Mouse (Mus musculus) small intestine, adult 2 months (tissue): ENCODE data around the gene Gm28551. TPM values are rescaled to one million over a fixed set of nuclear protein-coding genes. Genes with fewer than 3 reads are reported as not detected.
"Not testable (repeated sequence)": the region's sequence is repeated elsewhere in the genome, so short reads cannot be mapped to it uniquely, and the experiment has no call there.

Experiments used
- H3K27ac ChIP-seq: fragments of 200-500 bp; 2 replicates; pipeline ENCODE4 v1.5.1; 2012; ENCODE audit warnings: low read depth, low read length, control low read depth, inconsistent platforms; ENCODE audit not compliant: insufficient read depth
- H3K27me3 ChIP-seq: fragments of 200-500 bp; 2 replicates; pipeline ENCODE4 v1.6.1; 2012; ENCODE audit warnings: mild to moderate bottlenecking, moderate library complexity, low read length, inconsistent platforms; ENCODE audit not compliant: control insufficient read depth, insufficient read depth
- H3K36me3 ChIP-seq: fragments of 200-500 bp; 2 replicates; pipeline ENCODE4 v1.6.1; 2012; ENCODE audit warnings: mild to moderate bottlenecking, low read length, control low read depth, inconsistent platforms; ENCODE audit not compliant: control insufficient read depth, insufficient read depth
- H3K4me1 ChIP-seq: fragments of 200-500 bp; 2 replicates; pipeline ENCODE4 v1.6.1; 2012; ENCODE audit warnings: low read length, inconsistent platforms, mixed read lengths; ENCODE audit not compliant: control insufficient read depth, insufficient read depth, insufficient read length
- H3K4me3 ChIP-seq: fragments of 200-500 bp; 2 replicates; pipeline ENCODE4 v1.5.1; 2012; ENCODE audit warnings: low read depth, mild to moderate bottlenecking, control low read depth, inconsistent platforms, low read length, moderate library complexity
- CTCF ChIP-seq: fragments of 200-500 bp; IDR thresholded peaks from 2 replicates; pipeline ENCODE4 v1.5.1; 2012; ENCODE audit warnings: low read depth, mild to moderate bottlenecking, control low read depth, inconsistent platforms, low read length, moderate library complexity, mixed read lengths; ENCODE audit not compliant: insufficient replicate concordance, insufficient read length; ENCODE audit errors: extremely low read depth
- POLR2A ChIP-seq: fragments of 200-500 bp; IDR thresholded peaks from 2 replicates; pipeline ENCODE4 v1.6.1; 2012; ENCODE audit warnings: low read depth, mild to moderate bottlenecking, control low read depth, inconsistent platforms, low read length, moderate library complexity
- WGBS: fragments of 180-500 bp; shearing (Covaris S2); methylation state at CpG from one replicate; pipeline ENCODE4 v1.1.7; 2018; 5-methylcytosine and 5-hydroxymethylcytosine counted together
- polyA plus RNA-seq: library from polyadenylated mRNA; depleted of rRNA; stranded (reverse); fragments of >200 nt; gene quantifications from 2 replicates; pipeline ENCODE4 v1.2.3, GENCODE M21; 2012; rRNA removed

The Gm28551 gene
- polyA plus RNA-seq = not detected in 2 replicates

GRCm38 (mm10) chr1:53352327-53353261, at the start of gene Gm28551, which contains the start of the genes Asdurf and Asnsd1:
Gene Gm28551, minus strand, starts transcription at chr1:53352667.
Gene Asdurf, minus strand, starts transcription at chr1:53352619.
Gene Asnsd1, minus strand, starts transcription at chr1:53352752.
- H3K36me3 ChIP-seq = peaks cover 8% of the 10 kb centered on the region
- H3K4me3 ChIP-seq = peak within 1 kb of the TSS; percentile 96
- H3K27ac ChIP-seq = peak within 1 kb of the TSS; percentile 26; the same call in 1 of the 2 replicates
- no peaks in the 10 kb centered on the region; the same call in 1 of the 2 replicates for H3K4me1 ChIP-seq
- peak; percentile 32; the same call in 1 of the 2 replicates for TF ChIP-seq CTCF
- peak; percentile 78 for TF ChIP-seq POLR2A
- under 1% methylated on average over 44 of the region's 44 CpGs for WGBS
- H3K27me3 ChIP-seq = no peaks in the 10 kb centered on the region

DNA sequence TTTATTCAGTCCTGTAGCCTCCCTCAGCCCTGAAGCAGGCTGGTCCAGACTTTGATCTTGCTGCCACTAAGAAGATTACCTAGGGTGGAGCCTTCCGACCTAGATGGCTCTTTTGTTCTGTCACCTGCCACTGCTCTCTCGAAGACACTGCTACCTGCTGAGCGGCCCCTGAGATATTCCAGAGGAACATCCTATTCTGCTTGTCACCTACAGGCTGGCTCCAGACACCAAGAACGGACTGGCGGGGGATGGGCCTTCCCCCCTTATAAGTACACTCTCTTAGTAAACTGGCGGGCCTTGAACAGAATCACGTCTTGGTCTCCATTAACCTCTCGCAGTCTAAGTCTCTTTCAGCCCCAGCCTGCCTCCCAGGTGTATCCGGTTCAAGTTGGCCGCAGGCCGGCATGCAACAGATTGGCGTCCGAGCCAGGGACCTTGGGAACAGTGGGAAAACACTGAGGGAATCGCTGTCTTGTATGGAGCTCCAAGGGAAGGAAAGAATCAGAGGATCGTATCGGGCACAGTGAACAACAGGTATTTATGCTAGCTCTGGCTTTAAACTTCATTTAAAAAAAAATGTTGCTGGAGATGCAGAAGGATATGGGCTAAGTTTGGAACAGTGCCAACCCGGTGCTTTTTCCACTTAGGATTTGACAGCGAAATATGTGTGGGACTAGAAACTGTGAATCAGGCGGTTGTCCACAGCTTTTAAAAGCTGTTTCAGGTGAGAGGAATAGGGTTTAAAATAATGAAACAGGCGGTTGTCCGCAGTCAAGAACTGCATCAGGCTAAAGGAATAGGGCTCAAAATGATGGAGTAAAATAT, 41.7 kb upstream of the Gm28551 start:
- not testable (repeated sequence) for H3K4me1 ChIP-seq, H3K27me3 ChIP-seq, H3K36me3 ChIP-seq, H3K27ac ChIP-seq, H3K4me3 ChIP-seq
- WGBS = 43% methylated on average over 21 of the region's 21 CpGs

GRCm38 (mm10) chr1:53388762-53389161, 36.3 kb upstream of the Gm28551 start:
- H3K4me1 ChIP-seq = no peaks in the 10 kb centered on the region
- H3K27ac ChIP-seq = no peak overlapping the region
- no peak for TF ChIP-seq POLR2A
- no peak for TF ChIP-seq CTCF
- no peaks in the 10 kb centered on the region for H3K36me3 ChIP-seq
- no peaks in the 10 kb centered on the region for H3K27me3 ChIP-seq
- 96% methylated on average over 14 of the region's 14 CpGs for WGBS
- H3K4me3 ChIP-seq = no peak overlapping the region

- H3K27ac ChIP-seq = no peak overlapping the region
- no peaks in the 10 kb centered on the region for H3K36me3 ChIP-seq
- no peaks in the 10 kb centered on the region for H3K27me3 ChIP-seq
- TF ChIP-seq POLR2A = no peak
- TF ChIP-seq CTCF = no peak
- 64% methylated on average over 6 of the region's 6 CpGs for WGBS
- no peak overlapping the region for H3K4me3 ChIP-seq
- H3K4me1 ChIP-seq = no peaks in the 10 kb centered on the region
Observed at GRCm38 (mm10) chr1:53384085-53384688, 31.7 kb upstream of the Gm28551 start.

DNA sequence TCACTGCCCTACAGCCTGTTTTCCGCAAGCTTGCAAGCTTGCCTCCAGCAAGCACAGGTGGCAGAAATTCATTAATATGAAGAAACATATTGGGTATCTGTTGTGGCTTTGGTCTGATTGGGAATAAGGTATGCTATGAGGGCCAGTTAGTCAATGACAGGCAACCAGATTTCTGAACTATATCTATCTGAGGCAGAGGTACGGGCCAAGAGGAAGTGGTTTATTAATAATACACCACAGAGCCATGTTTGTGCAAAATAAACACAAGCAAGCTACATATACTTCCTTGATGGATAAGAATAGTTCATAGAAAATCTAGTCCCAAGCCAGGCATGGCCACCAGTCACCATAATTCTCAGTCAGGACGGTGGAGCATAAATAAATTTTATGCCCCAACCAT, 25.3 kb upstream of the Gm28551 start:
- Histone ChIP-seq H3K4me1 (no peaks in the 10 kb centered on the region), H3K27me3 (no peaks in the 10 kb centered on the region), H3K27ac (no peak overlapping the region), H3K36me3 (no peaks in the 10 kb centered on the region), H3K4me3 (no peak overlapping the region)
- 47% methylated on average over 3 of the region's 3 CpGs for WGBS
- no peak for TF ChIP-seq CTCF
- no peak for TF ChIP-seq POLR2A

DNA sequence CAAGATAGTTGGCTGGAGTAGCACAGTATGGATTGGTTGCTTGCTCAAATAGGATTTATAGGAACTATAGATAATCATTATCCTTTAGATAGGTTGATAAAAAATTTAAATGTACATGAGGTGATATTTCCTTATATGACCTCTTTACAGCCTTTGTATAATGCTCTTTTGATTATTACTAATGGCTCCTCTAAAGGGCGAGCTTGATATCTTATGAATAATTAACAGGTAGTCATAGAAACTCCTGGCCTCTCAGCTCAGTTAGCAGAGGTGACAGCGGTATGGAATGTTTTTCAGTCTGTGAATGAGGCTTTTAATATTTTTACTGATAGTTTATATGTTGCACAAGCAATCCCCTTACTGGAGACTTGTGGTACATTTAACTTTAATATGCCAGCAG, 23.5 kb upstream of the Gm28551 start:
- H3K4me1 ChIP-seq, H3K4me3 ChIP-seq, H3K27ac ChIP-seq, H3K36me3 ChIP-seq, H3K27me3 ChIP-seq: not testable (repeated sequence)
- WGBS = 36% methylated on average over 2 of the region's 2 CpGs

GRCm38 (mm10) chr1:53358988-53359387, 6.5 kb upstream of the Gm28551 start:
- Histone ChIP-seq H3K27ac (no peak overlapping the region), H3K36me3 (no peaks in the 10 kb centered on the region), H3K27me3 (no peaks in the 10 kb centered on the region), H3K4me1 (no peaks in the 10 kb centered on the region), H3K4me3 (no peak overlapping the region)
- no peak for TF ChIP-seq CTCF
- no peak for TF ChIP-seq POLR2A
